Mouse (Mus musculus): ENCODE measurements around the gene Cops2.

The Cops2 gene

DNA sequence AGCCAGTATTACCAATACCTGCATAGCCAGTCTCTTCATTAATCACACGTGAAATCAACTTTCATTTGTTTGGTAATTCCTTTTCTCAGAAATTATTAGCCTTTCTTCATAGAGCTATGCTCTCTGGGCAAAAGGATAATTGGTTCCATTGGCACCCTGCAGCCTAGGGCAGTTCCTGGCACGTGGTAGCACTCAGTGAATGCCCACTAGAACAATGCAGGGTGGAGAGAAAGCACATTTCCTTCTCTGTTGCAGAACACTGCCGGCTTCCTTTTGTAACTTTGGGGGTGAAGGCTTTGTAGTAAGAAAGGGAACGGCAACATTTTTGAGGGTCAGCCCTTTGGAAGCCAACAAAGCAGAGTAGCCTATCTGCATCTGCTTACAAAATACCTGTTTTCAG is 32.7 kb downstream of the Cops2 start:
- DNase-seq (ENCODE audit: low spot score) = no peak

- DNase-seq (ENCODE audit: low spot score) = no peak
These were observed 38.5 kb downstream of the Cops2 start for GRCm38 (mm10) chr2:125820397-125820796.

- DNase-seq (ENCODE audit: low spot score) = no peak
These were observed 44.9 kb downstream of the Cops2 start for GRCm38 (mm10) chr2:125813972-125814595.

DNA sequence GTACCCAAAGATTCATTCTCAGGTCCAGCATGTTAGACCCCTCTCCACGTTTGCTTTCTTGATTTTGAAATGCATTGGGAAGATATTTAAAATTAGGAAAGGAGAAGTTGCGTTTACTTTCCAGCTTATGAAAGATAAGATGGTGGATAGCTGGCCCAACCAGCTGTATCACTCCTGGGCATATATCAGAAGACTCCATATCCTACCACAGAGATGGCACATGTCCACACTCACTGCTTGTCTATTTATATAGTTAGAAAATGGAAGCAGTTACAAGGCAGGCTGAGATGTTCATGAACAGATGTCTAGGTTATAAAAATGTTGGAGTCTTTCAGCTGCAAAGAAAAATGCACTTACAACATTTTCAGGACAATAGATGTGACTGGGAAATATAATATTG is 47.6 kb downstream of the Cops2 start:
- no peak for DNase-seq (ENCODE audit: low spot score)

- no peak for DNase-seq (ENCODE audit: low spot score)
These were observed 49.4 kb downstream of the Cops2 start for GRCm38 (mm10) chr2:125809551-125809950.

DNA sequence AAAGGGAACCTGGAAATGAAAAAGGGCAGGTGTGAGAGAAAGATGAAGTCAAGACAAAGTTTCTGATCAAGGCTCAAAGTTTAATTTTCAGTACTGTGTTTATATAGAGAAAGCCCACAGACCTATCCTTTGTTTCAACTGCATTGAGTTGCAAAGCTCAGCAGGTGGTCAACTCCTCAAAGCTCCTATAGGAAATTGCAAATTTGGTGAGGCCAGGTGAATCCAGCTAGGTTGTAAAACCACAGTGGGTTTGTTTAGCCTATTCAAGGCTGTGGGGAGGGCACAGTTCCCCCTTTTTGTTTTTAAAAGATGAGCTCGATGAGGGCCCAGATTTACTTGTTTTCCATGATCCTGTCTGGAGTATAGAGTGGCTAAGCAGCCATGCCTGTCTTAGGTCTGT is 53.1 kb downstream of the Cops2 start:
- no peak for DNase-seq (ENCODE audit: low spot score)

- no peak for DNase-seq (ENCODE audit: low spot score)
These were observed 57.0 kb downstream of the Cops2 start for GRCm38 (mm10) chr2:125801947-125802346.

DNA sequence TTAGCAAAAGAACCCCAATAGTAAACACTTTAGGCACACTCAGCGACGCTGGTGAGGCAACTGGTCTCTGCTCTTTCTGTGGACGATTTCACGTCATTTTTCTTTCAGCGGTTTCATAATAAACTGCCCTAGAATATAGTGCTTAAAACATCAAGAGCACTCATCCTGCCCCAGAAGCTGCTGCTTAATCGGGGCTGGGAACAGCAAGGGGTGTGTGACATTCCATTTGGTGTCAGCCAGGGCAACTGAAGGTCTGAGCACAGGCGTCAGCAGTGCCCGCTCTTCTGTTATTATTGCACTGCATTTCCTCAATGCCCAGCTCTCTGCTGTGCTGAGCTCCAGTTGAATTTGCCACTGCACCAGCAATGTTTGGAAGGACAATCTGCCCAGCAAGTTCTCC is 57.9 kb downstream of the Cops2 start:
- DNase-seq (ENCODE audit: low spot score) = no peak

DNA sequence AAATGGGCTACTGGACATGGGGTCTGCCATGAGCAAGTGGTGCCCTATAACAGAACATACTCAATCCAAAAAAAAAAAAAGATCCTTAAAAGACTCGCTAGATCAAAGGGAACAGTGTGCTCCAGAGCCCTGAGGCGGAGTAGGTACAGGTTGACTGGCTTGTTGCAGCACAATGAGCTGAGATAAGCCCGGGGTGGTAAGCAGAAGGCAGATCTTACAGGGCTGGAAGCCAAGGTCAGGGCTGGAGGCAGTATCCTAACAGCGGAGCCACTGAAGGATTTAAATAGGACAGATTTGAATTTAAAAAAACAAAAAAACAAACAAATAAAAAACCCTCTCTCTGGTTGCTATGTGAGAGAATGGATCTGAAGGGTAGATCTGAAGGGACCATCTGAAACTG is 58.5 kb downstream of the Cops2 start:
- DNase-seq (ENCODE audit: low spot score) = no peak

DNA sequence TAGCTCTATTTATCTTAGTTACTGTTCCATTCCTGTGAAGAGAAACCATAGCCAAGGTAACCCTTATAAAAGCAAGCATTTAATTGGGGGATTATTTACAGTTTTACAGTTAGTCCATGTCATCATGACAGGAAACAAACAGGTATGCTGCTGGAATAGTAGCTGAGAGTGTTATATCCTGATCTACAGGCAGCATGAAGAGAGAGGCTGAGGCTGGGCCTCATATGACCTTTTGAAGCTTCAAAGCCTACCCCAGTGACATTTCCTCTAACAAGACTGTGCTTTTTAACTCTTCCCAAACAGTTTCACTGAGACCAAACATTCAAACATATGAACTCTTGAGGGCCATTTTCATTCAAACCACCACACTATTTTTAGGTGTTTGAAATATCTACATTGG is 61.1 kb downstream of the Cops2 start:
- DNase-seq (ENCODE audit: low spot score) = no peak

- DNase-seq (ENCODE audit: low spot score) = no peak
These were observed 63.8 kb downstream of the Cops2 start for GRCm38 (mm10) chr2:125795118-125795517.

GRCm38 (mm10) chr2:125794166-125794565 is 64.8 kb downstream of the Cops2 start:
- DNase-seq (ENCODE audit: low spot score) = no peak

GRCm38 (mm10) chr2:125792879-125793261 is 66.1 kb downstream of the Cops2 start:
- no peak for DNase-seq (ENCODE audit: low spot score)

GRCm38 (mm10) chr2:125792144-125792878 is 66.6 kb downstream of the Cops2 start:
- DNase-seq (ENCODE audit: low spot score) = no peak

DNA sequence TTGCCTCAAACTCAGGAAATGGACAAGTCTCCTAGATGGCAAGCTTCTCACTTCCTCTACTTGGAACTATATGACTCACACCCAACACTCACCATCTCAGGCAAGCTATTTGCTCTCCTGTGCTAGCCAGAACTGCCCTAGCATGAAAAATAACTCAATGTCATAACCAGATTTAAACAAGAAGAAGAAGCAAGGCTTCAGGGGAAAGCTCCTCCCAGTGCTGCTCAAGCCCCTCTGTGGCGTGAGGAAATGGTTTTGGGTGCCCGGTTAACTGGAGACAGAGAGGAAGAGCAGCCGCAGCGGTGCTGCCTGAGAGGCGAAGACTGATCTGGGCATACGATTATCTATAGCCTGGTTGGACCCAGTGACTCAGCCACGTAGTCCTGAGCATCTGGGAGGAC is 67.5 kb downstream of the Cops2 start:
- no peak for DNase-seq (ENCODE audit: low spot score)

GRCm38 (mm10) chr2:125790242-125790641 is 68.7 kb downstream of the Cops2 start:
- no peak for DNase-seq (ENCODE audit: low spot score)

DNA sequence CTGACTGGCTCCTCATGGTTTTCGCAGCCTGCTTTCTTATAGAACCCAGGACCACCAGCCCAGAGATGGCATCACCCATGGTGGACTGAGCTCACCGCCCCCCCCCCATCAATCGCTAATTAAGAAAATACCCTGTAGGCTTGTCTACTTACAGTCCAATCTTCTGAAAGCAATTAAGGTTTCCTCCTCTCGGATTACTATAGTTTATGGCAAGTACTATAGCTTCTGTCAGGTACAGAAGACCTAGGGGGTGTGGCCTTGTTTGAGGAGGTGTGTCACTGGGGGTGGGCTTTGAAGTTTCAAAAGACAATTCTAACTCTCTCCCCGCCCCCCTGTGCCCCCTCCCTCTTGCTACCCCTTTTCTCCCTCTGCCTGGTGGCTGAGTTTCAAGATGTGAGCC is 69.7 kb downstream of the Cops2 start:
- no peak for DNase-seq (ENCODE audit: low spot score)

GRCm38 (mm10) chr2:125788785-125789184 is 70.2 kb downstream of the Cops2 start:
- DNase-seq (ENCODE audit: low spot score) = no peak

- no peak for DNase-seq (ENCODE audit: low spot score)
These were observed 70.6 kb downstream of the Cops2 start for GRCm38 (mm10) chr2:125788351-125788750.

DNA sequence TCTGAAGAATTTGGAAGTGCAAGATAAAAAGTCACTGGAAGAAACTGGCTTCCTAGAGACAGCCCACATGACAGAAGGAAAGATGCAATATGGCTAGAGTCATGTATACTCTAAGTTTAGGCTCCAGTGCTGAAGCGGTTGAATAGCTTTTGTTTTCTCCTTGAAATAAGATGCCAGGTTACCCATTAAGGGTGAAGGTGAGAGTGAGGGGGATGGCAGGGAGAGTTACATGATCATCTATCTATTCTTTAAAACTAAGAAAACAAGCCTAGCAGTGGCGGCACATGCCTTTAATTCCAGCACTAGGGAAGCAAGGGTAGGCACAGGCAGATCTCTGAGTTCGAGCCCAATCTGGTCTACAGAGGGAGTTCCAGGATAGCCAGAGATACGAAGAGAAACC is 73.9 kb downstream of the Cops2 start:
- no peak for DNase-seq (ENCODE audit: low spot score)

DNA sequence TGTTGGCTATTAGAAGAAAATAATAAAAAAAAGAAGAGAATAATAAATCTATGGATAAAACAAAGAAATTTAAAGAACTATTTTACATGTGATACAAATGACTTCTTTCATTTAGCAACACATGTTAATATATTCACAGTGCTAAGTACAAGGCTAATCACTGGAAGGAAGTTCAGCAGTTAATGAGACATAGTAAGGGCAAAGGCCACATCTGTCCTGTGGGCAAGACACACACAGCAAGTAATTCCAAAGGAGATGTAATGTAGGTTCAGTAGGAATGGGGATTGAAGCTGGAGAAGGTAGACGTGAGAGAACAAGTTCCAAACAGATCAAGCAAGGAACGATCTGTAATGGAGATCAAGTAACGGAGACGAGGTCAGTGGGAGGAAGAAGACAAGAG is 74.5 kb downstream of the Cops2 start:
- DNase-seq (ENCODE audit: low spot score) = no peak

DNA sequence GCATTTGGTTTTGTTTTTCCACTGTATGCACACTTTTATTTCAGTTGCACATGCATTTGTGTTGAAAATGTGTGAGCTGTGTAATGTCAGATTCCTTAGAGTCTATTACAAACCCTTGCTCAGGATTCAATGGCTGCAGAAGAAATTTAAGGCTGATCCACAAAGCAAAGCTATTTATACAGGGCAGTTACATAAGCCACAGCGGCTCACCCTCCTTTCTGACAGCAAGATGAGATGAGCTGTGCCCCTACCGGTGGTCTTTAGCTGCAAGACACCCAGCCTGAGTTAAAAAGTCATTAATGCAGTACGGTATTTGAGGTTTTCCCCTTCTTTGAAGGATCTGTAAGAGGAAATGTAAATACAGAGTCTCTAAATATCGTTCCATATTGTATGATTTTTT is 75.1 kb downstream of the Cops2 start:
- DNase-seq (ENCODE audit: low spot score) = no peak

DNA sequence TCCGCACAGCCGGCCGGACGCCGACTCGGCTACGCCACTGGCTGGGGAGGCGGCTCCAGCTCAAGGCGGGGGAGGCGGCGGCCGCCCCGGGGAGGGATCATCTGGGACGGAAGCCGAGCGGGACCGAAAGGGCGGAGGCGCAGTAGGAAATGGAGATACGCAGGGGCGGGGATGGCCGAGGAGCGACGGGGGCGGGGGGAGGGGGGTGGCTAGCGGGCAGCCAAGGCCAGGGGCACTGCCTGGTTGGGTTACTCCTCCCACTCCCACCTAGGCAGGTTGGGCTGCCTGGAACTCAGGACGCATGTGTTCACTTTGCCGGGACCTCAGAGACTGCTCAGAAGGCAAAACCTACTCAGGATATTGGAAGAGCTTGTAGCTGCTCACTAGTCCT is 76.2 kb downstream of the Cops2 start, which contains the start of gene Secisbp2l:
Gene Secisbp2l, minus strand, starts transcription at position 152 of the 391 bp plus-strand sequence.
- peak; percentile 95 for DNase-seq (ENCODE audit: low spot score)

Measured in yolk sac, embryonic 10.5 days (tissue).